Mouse (Mus musculus): ENCODE measurements around the gene Smad3. TPM values are rescaled to one million over a fixed set of nuclear protein-coding genes. Genes with fewer than 3 reads are reported as not detected.

Gene Smad3
- total RNA-seq, 2 experiments from 2014 or later, result 5.0 to 13.2 TPM

- no peak for ATAC-seq (replicated peaks; ENCODE audit: low FRiP score, poor library complexity, severe bottlenecking)
These were observed 83.2 kb downstream of the Smad3 start for GRCm38 (mm10) chr9:63674613-63675012.

GRCm38 (mm10) chr9:63673494-63673805, 84.3 kb downstream of the Smad3 start:
- no peak for ATAC-seq (replicated peaks; ENCODE audit: low FRiP score, poor library complexity, severe bottlenecking)

- ATAC-seq (replicated peaks; ENCODE audit: low FRiP score, poor library complexity, severe bottlenecking), result no peak
These were observed 84.8 kb downstream of the Smad3 start for GRCm38 (mm10) chr9:63672797-63673493.

- ATAC-seq (replicated peaks; ENCODE audit: low FRiP score, poor library complexity, severe bottlenecking), result no peak
These were observed 88.0 kb downstream of the Smad3 start for GRCm38 (mm10) chr9:63669816-63670215.

- ATAC-seq (replicated peaks; ENCODE audit: low FRiP score, poor library complexity, severe bottlenecking), result no peak
These were observed 89.2 kb downstream of the Smad3 start for GRCm38 (mm10) chr9:63668621-63669020.

- no peak for ATAC-seq (replicated peaks; ENCODE audit: low FRiP score, poor library complexity, severe bottlenecking)
These were observed 90.4 kb downstream of the Smad3 start for GRCm38 (mm10) chr9:63667373-63667724.

- ATAC-seq (replicated peaks; ENCODE audit: low FRiP score, poor library complexity, severe bottlenecking), result no peak
These were observed 91.0 kb downstream of the Smad3 start for GRCm38 (mm10) chr9:63666612-63667372.

- ATAC-seq (replicated peaks; ENCODE audit: low FRiP score, poor library complexity, severe bottlenecking), result no peak
These were observed 92.8 kb downstream of the Smad3 start for GRCm38 (mm10) chr9:63664792-63665646.

GRCm38 (mm10) chr9:63664300-63664745, 93.5 kb downstream of the Smad3 start:
- no peak for ATAC-seq (replicated peaks; ENCODE audit: low FRiP score, poor library complexity, severe bottlenecking)

GRCm38 (mm10) chr9:63663222-63663621, 94.6 kb downstream of the Smad3 start:
- ATAC-seq (replicated peaks; ENCODE audit: low FRiP score, poor library complexity, severe bottlenecking), result no peak

- ATAC-seq (replicated peaks; ENCODE audit: low FRiP score, poor library complexity, severe bottlenecking), result no peak
These were observed 95.0 kb downstream of the Smad3 start for GRCm38 (mm10) chr9:63662759-63663158.

- ATAC-seq (replicated peaks; ENCODE audit: low FRiP score, poor library complexity, severe bottlenecking), result no peak
These were observed 97.1 kb downstream of the Smad3 start for GRCm38 (mm10) chr9:63660691-63661090.

- no peak for ATAC-seq (replicated peaks; ENCODE audit: low FRiP score, poor library complexity, severe bottlenecking)
These were observed 97.7 kb downstream of the Smad3 start for GRCm38 (mm10) chr9:63660061-63660460.

- no peak for ATAC-seq (replicated peaks; ENCODE audit: low FRiP score, poor library complexity, severe bottlenecking)
These were observed 98.8 kb downstream of the Smad3 start for GRCm38 (mm10) chr9:63658970-63659371.

- no peak for ATAC-seq (replicated peaks; ENCODE audit: low FRiP score, poor library complexity, severe bottlenecking)
These were observed 99.4 kb downstream of the Smad3 start for GRCm38 (mm10) chr9:63658436-63658835.

GRCm38 (mm10) chr9:63657167-63657566, 100.6 kb downstream of the Smad3 start:
- ATAC-seq (replicated peaks; ENCODE audit: low FRiP score, poor library complexity, severe bottlenecking), result no peak

GRCm38 (mm10) chr9:63655092-63655491, 102.7 kb downstream of the Smad3 start:
- no peak for ATAC-seq (replicated peaks; ENCODE audit: low FRiP score, poor library complexity, severe bottlenecking)

GRCm38 (mm10) chr9:63654575-63654974, 103.2 kb downstream of the Smad3 start:
- ATAC-seq (replicated peaks; ENCODE audit: low FRiP score, poor library complexity, severe bottlenecking), result no peak

GRCm38 (mm10) chr9:63653666-63654065, 104.1 kb downstream of the Smad3 start:
- ATAC-seq (replicated peaks; ENCODE audit: low FRiP score, poor library complexity, severe bottlenecking), result no peak

GRCm38 (mm10) chr9:63651594-63651993, 106.2 kb downstream of the Smad3 start:
- ATAC-seq (replicated peaks; ENCODE audit: low FRiP score, poor library complexity, severe bottlenecking), result no peak

- no peak for ATAC-seq (replicated peaks; ENCODE audit: low FRiP score, poor library complexity, severe bottlenecking)
These were observed 106.9 kb downstream of the Smad3 start for GRCm38 (mm10) chr9:63650905-63651304.
